Comparison of ENCODE assay signal across 19 mouse cellular contexts in the genomic region with DNA sequence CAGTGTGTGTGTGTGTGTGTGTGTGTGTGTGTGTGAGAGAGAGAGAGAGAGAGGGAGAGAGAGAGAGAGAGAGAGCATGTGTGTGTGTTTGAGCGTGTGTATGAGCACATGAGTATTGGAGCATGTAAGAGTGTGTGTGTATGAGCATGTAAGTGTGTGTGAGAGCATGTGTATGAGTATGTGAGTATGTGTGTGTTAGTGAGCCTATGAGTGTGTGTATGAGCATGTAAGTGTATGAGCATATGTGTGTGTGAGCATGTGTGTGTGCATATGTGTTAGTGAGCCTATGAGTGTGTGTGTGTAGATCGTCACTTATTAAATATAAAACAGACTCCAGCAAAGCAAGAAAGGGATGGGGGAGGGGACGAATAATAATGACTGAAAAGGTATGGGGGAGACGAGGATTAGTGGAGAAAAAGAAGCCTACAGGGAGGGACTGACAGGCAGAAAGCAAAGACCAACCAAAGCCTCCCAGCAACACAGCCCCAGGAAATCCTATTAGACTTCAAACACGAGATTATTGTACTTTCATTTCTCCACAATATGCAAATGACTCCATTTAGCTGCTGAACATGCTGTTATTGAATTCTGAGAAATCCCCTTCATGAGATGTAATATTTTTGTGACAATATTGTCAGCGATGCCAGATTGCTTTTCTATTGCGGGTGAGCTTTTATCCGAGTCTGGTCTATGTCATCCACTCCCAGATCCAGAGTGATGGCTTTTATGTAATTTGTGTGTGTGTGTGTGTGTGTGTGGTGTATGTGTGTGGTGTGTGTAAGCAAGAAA.
DNase-seq lines count a peak whose midpoint lies in the region; ATAC-seq and TF ChIP-seq lines count a peak whose summit lies in the region.
"Had no signal": no experiment of that assay in that cellular context is flagged by ENCODE, and none has a peak within 500 bp of the region (broad histone marks: within the 10 kb centered on the region; RNA-seq: fewer than 3 reads in every experiment).

No protein-coding gene starts in this region.

- H3K36me3 ChIP-seq in hindbrain, embryonic 13.5 days: no peaks in the 10 kb centered on the region
- H3K36me3 ChIP-seq in hindbrain, embryonic 10.5 days: no peaks in the 10 kb centered on the region
- no peaks in the 10 kb centered on the region for H3K36me3 ChIP-seq in hindbrain, embryonic 15.5 days
- no peaks in the 10 kb centered on the region for H3K36me3 ChIP-seq in midbrain, postnatal 0 days (ENCODE audit: insufficient read depth, low read length)
- no peaks in the 10 kb centered on the region for H3K36me3 ChIP-seq in intestine, embryonic 15.5 days
- H3K36me3 ChIP-seq: limb, embryonic 15.5 days; neural tube, embryonic 12.5 days had no signal

- no peak overlapping the region for H3K4me3 ChIP-seq in hindbrain, embryonic 13.5 days
- H3K4me3 ChIP-seq in hindbrain, embryonic 10.5 days: no peak overlapping the region
- no peak overlapping the region for H3K4me3 ChIP-seq in hindbrain, embryonic 15.5 days
- H3K4me3 ChIP-seq in midbrain, postnatal 0 days (ENCODE audit: low read depth, low read length): no peak overlapping the region
- H3K4me3 ChIP-seq in intestine, embryonic 15.5 days (replicated peaks): no peak overlapping the region
- H3K4me3 ChIP-seq: erythroblast, embryonic 14.5 days; limb, embryonic 15.5 days; neural tube, embryonic 12.5 days had no signal

- peak; percentile 63 for ATAC-seq in hindbrain, embryonic 13.5 days (ENCODE audit: low FRiP score)
- ATAC-seq in hindbrain, embryonic 15.5 days (ENCODE audit: low FRiP score, low read depth): peak; percentile 53
- peak; percentile 44; the same call in 1 of the 2 replicates for ATAC-seq in midbrain, postnatal 0 days (ENCODE audit: low FRiP score)
- ATAC-seq in intestine, embryonic 15.5 days: no peak
- ATAC-seq: liver, postnatal 0 days had no signal

- 43% methylated on average over 8 of the region's 8 CpGs for whole genome bisulfite sequencing in hindbrain, embryonic 13.5 days
- WGBS in hindbrain, embryonic 10.5 days: 71% methylated on average over 8 of the region's 8 CpGs
- WGBS in hindbrain, embryonic 15.5 days: 40% methylated on average over 8 of the region's 8 CpGs
- WGBS in midbrain, postnatal 0 days: 18% methylated on average over 8 of the region's 8 CpGs
- WGBS in intestine, embryonic 15.5 days: 52% methylated on average over 8 of the region's 8 CpGs

- H3K27me3 ChIP-seq in hindbrain, embryonic 13.5 days: no peaks in the 10 kb centered on the region
- no peaks in the 10 kb centered on the region for H3K27me3 ChIP-seq in hindbrain, embryonic 10.5 days (ENCODE audit: insufficient read depth, poor library complexity, severe bottlenecking)
- H3K27me3 ChIP-seq in hindbrain, embryonic 15.5 days: no peaks in the 10 kb centered on the region
- no peaks in the 10 kb centered on the region for H3K27me3 ChIP-seq in midbrain, postnatal 0 days (ENCODE audit: insufficient read depth, low read length)
- H3K27me3 ChIP-seq in intestine, embryonic 15.5 days (replicated peaks): no peaks in the 10 kb centered on the region
- H3K27me3 ChIP-seq: CH12.LX; limb, embryonic 15.5 days; neural tube, embryonic 12.5 days had no signal

- DNase-seq in hindbrain, embryonic 10.5 days (ENCODE audit: low spot score): no peak
- DNase-seq in brain, embryonic 14.5 days (ENCODE audit: low read depth): peak; percentile 86
- DNase-seq in midbrain, postnatal 0 days (ENCODE audit: low spot score): no peak
- no peak for DNase-seq in frontal cortex, postnatal 10 days (ENCODE audit: low spot score in 2 of 2)
- DNase-seq: adrenal gland, adult 8-10 months; cerebellum, adult 8-10 months; heart, adult 11 months; kidney, adult 2 months; kidney, postnatal 14 days; liver, postnatal 0 days; right cerebral cortex, postnatal 25 days; thymus, postnatal 14 days had no signal

- H3K4me2 ChIP-seq in hindbrain, embryonic 13.5 days: no peak overlapping the region
- H3K4me2 ChIP-seq in hindbrain, embryonic 15.5 days: no peak overlapping the region
- H3K4me2 ChIP-seq in midbrain, postnatal 0 days (ENCODE audit: low read depth, low read length, poor library complexity, severe bottlenecking): no peak overlapping the region
- no peak overlapping the region for H3K4me2 ChIP-seq in intestine, embryonic 15.5 days (replicated peaks)
- H3K4me2 ChIP-seq: limb, embryonic 15.5 days; neural tube, embryonic 12.5 days had no signal

- no peaks in the 10 kb centered on the region for H3K9me3 ChIP-seq in hindbrain, embryonic 13.5 days
- no peaks in the 10 kb centered on the region for H3K9me3 ChIP-seq in hindbrain, embryonic 10.5 days
- H3K9me3 ChIP-seq in hindbrain, embryonic 15.5 days: no peaks in the 10 kb centered on the region
- no peaks in the 10 kb centered on the region for H3K9me3 ChIP-seq in midbrain, postnatal 0 days (ENCODE audit: low read length)
- H3K9me3 ChIP-seq in intestine, embryonic 15.5 days: no peaks in the 10 kb centered on the region
- H3K9me3 ChIP-seq: limb, embryonic 15.5 days; neural tube, embryonic 12.5 days had no signal

- TF ChIP-seq CTCF in brain, embryonic 14.5 days (IDR thresholded peaks at IDR 0.05; ENCODE audit: borderline replicate concordance, extremely low read depth, insufficient read depth, insufficient read length): no peak
- TF ChIP-seq CTCF in midbrain, postnatal 0 days (IDR thresholded peaks at IDR 0.05): no peak

- no peak overlapping the region for H3K9ac ChIP-seq in hindbrain, embryonic 13.5 days
- H3K9ac ChIP-seq in hindbrain, embryonic 15.5 days: no peak overlapping the region
- no peak overlapping the region for H3K9ac ChIP-seq in midbrain, postnatal 0 days (replicated peaks; ENCODE audit: low read length, poor library complexity, severe bottlenecking)
- H3K9ac ChIP-seq in intestine, embryonic 15.5 days: no peak overlapping the region
- H3K9ac ChIP-seq: limb, embryonic 15.5 days; liver, postnatal 0 days; neural tube, embryonic 12.5 days had no signal

- TF ChIP-seq POLR2A in brain, embryonic 14.5 days (IDR thresholded peaks at IDR 0.05; ENCODE audit: borderline replicate concordance, extremely low read depth, insufficient read depth, insufficient read length, poor library complexity, severe bottlenecking): no peak

- H3K4me1 ChIP-seq in hindbrain, embryonic 13.5 days (replicated peaks): peaks cover 11% of the 10 kb centered on the region
- no peaks in the 10 kb centered on the region for H3K4me1 ChIP-seq in hindbrain, embryonic 10.5 days (replicated peaks)
- H3K4me1 ChIP-seq in hindbrain, embryonic 15.5 days (replicated peaks): peaks cover 6% of the 10 kb centered on the region; the same call in 1 of the 2 replicates
- no peaks in the 10 kb centered on the region for H3K4me1 ChIP-seq in midbrain, postnatal 0 days (ENCODE audit: insufficient read depth, low read length)
- no peaks in the 10 kb centered on the region for H3K4me1 ChIP-seq in intestine, embryonic 15.5 days (replicated peaks)
- H3K4me1 ChIP-seq: limb, embryonic 15.5 days; neural tube, embryonic 12.5 days had no signal

- peak overlapping the region; percentile 77 for H3K27ac ChIP-seq in hindbrain, embryonic 13.5 days
- no peak overlapping the region for H3K27ac ChIP-seq in hindbrain, embryonic 10.5 days
- peak overlapping the region; percentile 64 for H3K27ac ChIP-seq in hindbrain, embryonic 15.5 days (replicated peaks)
- H3K27ac ChIP-seq in midbrain, postnatal 0 days (ENCODE audit: low read depth, low read length): peak overlapping the region; percentile 43; the same call in 1 of the 2 replicates
- H3K27ac ChIP-seq in intestine, embryonic 15.5 days: no peak overlapping the region
- H3K27ac ChIP-seq: limb, embryonic 15.5 days; neural tube, embryonic 12.5 days had no signal

Comparison
In these comparisons a context has a peak if more than half of its experiments do, and no peak if none do; other contexts are left out.
1. H3K27ac ChIP-seq: peak in hindbrain, embryonic 13.5 days (single experiment), hindbrain, embryonic 15.5 days (single experiment) and midbrain, postnatal 0 days (single experiment); none in hindbrain, embryonic 10.5 days (single experiment) and intestine, embryonic 15.5 days (single experiment).